Mouse (Mus musculus) megakaryocyte, adult 5-6 weeks (primary cell): Measurements from ENCODE around the gene Mageb2. TPM values are rescaled to one million over a fixed set of nuclear protein-coding genes. Genes with fewer than 3 reads are reported as not detected.
"Not testable (repeated sequence)": the region's sequence is repeated elsewhere in the genome, so short reads cannot be mapped to it uniquely, and the experiment has no call there.

Source experiments
- ATAC-seq: 2 replicates; pipeline ENCODE4 v1.8.0; 2016; ENCODE audit warnings: mild to moderate bottlenecking, inconsistent platforms; ENCODE audit not compliant: poor library complexity, severe bottlenecking
- total RNA-seq, 2 experiments: library from RNA; stranded (forward) in 1 of 2; stranded (reverse) in 1 of 2; fragments of 153-499, 151-499 nt in 1 of 2; fragments of 221-1000, 200-1000 nt in 1 of 2; gene quantifications; 2 replicates each; pipeline versions ENCODE4 v1.2.3 to v1.2.4; 2015 to 2017

The Mageb2 gene
- total RNA-seq (2015) = not detected in 2 replicates
- total RNA-seq (2017) = not detected in 2 replicates

- ATAC-seq = not testable (repeated sequence)
These were observed at the start of gene Mageb2 for GRCm38 (mm10) chrX:91331390-91331789. Gene Mageb2, plus strand, starts transcription at chrX:91331690.

- not testable (repeated sequence) for ATAC-seq
These were observed 18.2 kb upstream of the Mageb2 start for GRCm38 (mm10) chrX:91313256-91313655.

Other genes starting within 250 kb of the Mageb2 start
- gene Gm5072, start 60.8 kb downstream of the Mageb2 start, total RNA-seq (2015) = not detected in 2 replicates
- gene Gm5072, start 60.8 kb downstream of the Mageb2 start, total RNA-seq (2017) = not detected in 2 replicates
- gene Gm8914, start 148.4 kb downstream of the Mageb2 start, total RNA-seq (2015) = not detected in 2 replicates
- not detected in 2 replicates for gene Gm8914, start 148.4 kb downstream of the Mageb2 start, total RNA-seq (2017)
- not detected in 2 replicates for gene 1700084M14Rik, start 244.2 kb downstream of the Mageb2 start, total RNA-seq (2015)
- gene 1700084M14Rik, start 244.2 kb downstream of the Mageb2 start, total RNA-seq (2017) = not detected in 2 replicates